Mouse (Mus musculus) inflammation-experienced regulatory T-cells, adult 6 months (primary cell): ENCODE data around the gene Dnah17. TPM values are rescaled to one million over a fixed set of nuclear protein-coding genes. Genes with fewer than 3 reads are reported as not detected.

Experiments used
- polyA plus RNA-seq, 3 experiments: library from polyadenylated mRNA; unstranded; fragments of 100-300 nt; shearing (Covaris generic); gene quantifications; one replicate each; pipeline ENCODE4 v1.2.1; 2017

Gene Dnah17
- polyA plus RNA-seq, 3 experiments from 2014 or later: 0.11 to 0.73 (median 0.60) TPM

Other genes starting within 250 kb of the Dnah17 start
- gene Socs3, start 160.6 kb downstream of the Dnah17 start, polyA plus RNA-seq: 10 to 100 TPM; 21.7 to 47.4 (median 28.6) TPM
- gene Pgs1, start 144.3 kb downstream of the Dnah17 start, polyA plus RNA-seq: 10 to 100 TPM; 26.4 to 38.4 (median 36.7) TPM
- gene Cyth1, start 118.0 kb upstream of the Dnah17 start, polyA plus RNA-seq: 10 to 100 TPM; 33.8 to 51.6 (median 41.7) TPM
- 10 to 100 TPM; 14.3 to 24.4 (median 22.5) TPM for gene Usp36, start 159.6 kb upstream of the Dnah17 start, polyA plus RNA-seq
- under 1 TPM in 2 of 3 experiments, not detected in 1; 0.28 to 0.29 TPM for gene Cep295nl, start 211.9 kb upstream of the Dnah17 start, polyA plus RNA-seq
- gene Timp2, start 225.1 kb upstream of the Dnah17 start, polyA plus RNA-seq: 10 to 100 TPM in 2 of 3 experiments, 1 to 10 TPM in 1; 6.1 to 17.3 (median 16.4) TPM